Mouse (Mus musculus): ENCODE data around the gene Slc12a8.

GRCm38 (mm10) chr16:33615986-33616385 is 98.9 kb downstream of the Slc12a8 start:
- TF ChIP-seq CTCF (IDR thresholded peaks at IDR 0.05; ENCODE audit: low read depth, low read length) = no peak
- TF ChIP-seq POLR2A (IDR thresholded peaks at IDR 0.05; ENCODE audit: borderline replicate concordance, low read depth, low read length) = no peak
